Mouse (Mus musculus) brain, embryonic 14.5 days (tissue): ENCODE measurements around the gene Riok1.

Experiments used
- CTCF ChIP-seq: fragments of 200-500 bp; IDR thresholded peaks from 2 replicates; pipeline ENCODE4 v1.5.1; 2012; ENCODE audit warnings: inconsistent platforms, mild to moderate bottlenecking, moderate library complexity, borderline replicate concordance; ENCODE audit not compliant: insufficient read depth, insufficient read length; ENCODE audit errors: extremely low read depth
- POLR2A ChIP-seq: fragments of 200-500 bp; IDR thresholded peaks from 2 replicates; pipeline ENCODE4 v1.6.1; 2012; ENCODE audit warnings: mild to moderate bottlenecking, inconsistent platforms, borderline replicate concordance; ENCODE audit not compliant: poor library complexity, insufficient read depth, insufficient read length, severe bottlenecking; ENCODE audit errors: extremely low read depth

- TF ChIP-seq POLR2A = no peak
- no peak for TF ChIP-seq CTCF
These were observed 21.2 kb upstream of the Riok1 start for GRCm38 (mm10) chr13:38015591-38015990.
